Mouse (Mus musculus) hindbrain, embryonic 13.5 days (tissue): ENCODE results near the gene Slc38a2. TPM values are rescaled to one million over a fixed set of nuclear protein-coding genes. Genes with fewer than 3 reads are reported as not detected.

ENCODE experiments used
- ATAC-seq: fragments of 200-750 bp; cut with Nextera tagmentation; 2 replicates; pipeline ENCODE4 v1.8.0; 2017; ENCODE audit warnings: moderate TSS enrichment; ENCODE audit not compliant: low FRiP score
- H3K27ac ChIP-seq: fragments of 300-500 bp; sonication (generic); 2 replicates; pipeline ENCODE4 v1.5.1; 2015; ENCODE audit warnings: inconsistent platforms, mild to moderate bottlenecking, moderate library complexity
- H3K27me3 ChIP-seq: fragments of 300-500 bp; sonication (generic); 2 replicates; pipeline ENCODE4 v1.6.1; 2015; ENCODE audit warnings: mild to moderate bottlenecking, inconsistent platforms
- H3K36me3 ChIP-seq: fragments of 300-500 bp; sonication (generic); 2 replicates; pipeline ENCODE4 v1.6.1; 2015; ENCODE audit warnings: mild to moderate bottlenecking, inconsistent platforms
- H3K4me1 ChIP-seq: fragments of 300-500 bp; sonication (generic); replicated peaks from 2 replicates; pipeline ENCODE4 v1.6.1; 2015; ENCODE audit warnings: inconsistent platforms
- H3K4me2 ChIP-seq: fragments of 300-500 bp; sonication (generic); 2 replicates; pipeline ENCODE4 v1.6.1; 2015; ENCODE audit warnings: inconsistent platforms, mild to moderate bottlenecking, moderate library complexity
- H3K4me3 ChIP-seq: fragments of 300-500 bp; sonication (generic); 2 replicates; pipeline ENCODE4 v1.5.1; 2015; ENCODE audit warnings: mild to moderate bottlenecking, inconsistent platforms
- H3K9ac ChIP-seq: fragments of 300-500 bp; sonication (generic); 2 replicates; pipeline ENCODE4 v1.6.1; 2015; ENCODE audit warnings: mild to moderate bottlenecking, inconsistent platforms
- H3K9me3 ChIP-seq: fragments of 300-500 bp; sonication (generic); 2 replicates; pipeline ENCODE4 v1.6.1; 2016; ENCODE audit warnings: inconsistent platforms
- WGBS: fragments of 180-500 bp; shearing (Covaris S2); methylation state at CpG from one replicate; pipeline ENCODE4 v1.1.7; 2015; 5-methylcytosine and 5-hydroxymethylcytosine counted together
- polyA plus RNA-seq: library from polyadenylated mRNA; unstranded; fragments of >200 nt; fragmentation: Nextera tagmentation; extraction: Ambion mirVana; gene quantifications from 2 replicates; pipeline ENCODE4 v1.2.1, GENCODE M21; 2015

Gene Slc38a2
- polyA plus RNA-seq: 133 TPM in 2 replicates

- ATAC-seq: peak; percentile 90
- Histone ChIP-seq H3K9me3 (no peaks in the 10 kb centered on the region), H3K27ac (peak within 1 kb of the TSS; percentile 100), H3K4me2 (peak within 1 kb of the TSS; percentile 84), H3K36me3 (peaks cover 18% of the 10 kb centered on the region), H3K27me3 (no peaks in the 10 kb centered on the region), H3K9ac (peak within 1 kb of the TSS; percentile 99), H3K4me3 (peak within 1 kb of the TSS; percentile 88), H3K4me1 (peaks cover 42% of the 10 kb centered on the region)
- WGBS: under 1% methylated on average over 76 of the region's 76 CpGs
These were observed at the start of gene Slc38a2 for GRCm38 (mm10) chr15:96699521-96700511. TSS of gene Slc38a2 (minus strand) at chr15:96699730.

GRCm38 (mm10) chr15:96749101-96749500, 49.6 kb upstream of the Slc38a2 start:
- no peaks in the 10 kb centered on the region for H3K9me3 ChIP-seq
- H3K27me3 ChIP-seq: no peaks in the 10 kb centered on the region
- WGBS: 62% methylated on average over 10 of the region's 10 CpGs
- no peak overlapping the region for H3K27ac ChIP-seq
- no peaks in the 10 kb centered on the region for H3K36me3 ChIP-seq
- no peak overlapping the region for H3K4me2 ChIP-seq
- H3K9ac ChIP-seq: no peak overlapping the region
- H3K4me3 ChIP-seq: no peak overlapping the region
- no peaks in the 10 kb centered on the region; the same call in 1 of the 2 replicates for H3K4me1 ChIP-seq
- ATAC-seq: no peak

GRCm38 (mm10) chr15:96747551-96747950, 48.0 kb upstream of the Slc38a2 start:
- Histone ChIP-seq H3K27ac (no peak overlapping the region), H3K9ac (no peak overlapping the region), H3K9me3 (no peaks in the 10 kb centered on the region), H3K27me3 (no peaks in the 10 kb centered on the region), H3K36me3 (no peaks in the 10 kb centered on the region), H3K4me3 (no peak overlapping the region), H3K4me1 (no peaks in the 10 kb centered on the region; the same call in 1 of the 2 replicates), H3K4me2 (no peak overlapping the region)
- no peak for ATAC-seq
- WGBS: 91% methylated on average over 11 of the region's 11 CpGs

GRCm38 (mm10) chr15:96746986-96747385, 47.5 kb upstream of the Slc38a2 start:
- H3K9me3 ChIP-seq: no peaks in the 10 kb centered on the region
- H3K27ac ChIP-seq: no peak overlapping the region
- no peaks in the 10 kb centered on the region; the same call in 1 of the 2 replicates for H3K4me1 ChIP-seq
- ATAC-seq: no peak
- H3K36me3 ChIP-seq: no peaks in the 10 kb centered on the region
- H3K4me2 ChIP-seq: no peak overlapping the region
- no peak overlapping the region for H3K9ac ChIP-seq
- 88% methylated on average over 6 of the region's 6 CpGs for WGBS
- H3K4me3 ChIP-seq: no peak overlapping the region
- no peaks in the 10 kb centered on the region for H3K27me3 ChIP-seq

- Histone ChIP-seq H3K27me3 (no peaks in the 10 kb centered on the region), H3K36me3 (no peaks in the 10 kb centered on the region), H3K4me1 (no peaks in the 10 kb centered on the region; the same call in 1 of the 2 replicates), H3K4me2 (no peak overlapping the region), H3K4me3 (no peak overlapping the region), H3K27ac (no peak overlapping the region), H3K9me3 (no peaks in the 10 kb centered on the region), H3K9ac (no peak overlapping the region)
- WGBS: 96% methylated on average over 1 of the region's 1 CpGs
- ATAC-seq: no peak
These were observed 45.8 kb upstream of the Slc38a2 start for GRCm38 (mm10) chr15:96745299-96745698.

GRCm38 (mm10) chr15:96744882-96745296, 45.4 kb upstream of the Slc38a2 start:
- no peak overlapping the region for H3K4me3 ChIP-seq
- H3K4me1 ChIP-seq: no peaks in the 10 kb centered on the region; the same call in 1 of the 2 replicates
- no peak overlapping the region for H3K4me2 ChIP-seq
- H3K9me3 ChIP-seq: no peaks in the 10 kb centered on the region
- H3K27ac ChIP-seq: no peak overlapping the region
- H3K27me3 ChIP-seq: no peaks in the 10 kb centered on the region
- H3K9ac ChIP-seq: no peak overlapping the region
- 94% methylated on average over 5 of the region's 5 CpGs for WGBS
- H3K36me3 ChIP-seq: no peaks in the 10 kb centered on the region
- ATAC-seq: no peak

GRCm38 (mm10) chr15:96744153-96744881, 44.8 kb upstream of the Slc38a2 start:
- 83% methylated on average over 18 of the region's 18 CpGs for WGBS
- H3K4me1 ChIP-seq: no peaks in the 10 kb centered on the region; the same call in 1 of the 2 replicates
- H3K36me3 ChIP-seq: no peaks in the 10 kb centered on the region
- H3K4me3 ChIP-seq: no peak overlapping the region
- H3K9ac ChIP-seq: no peak overlapping the region
- H3K9me3 ChIP-seq: no peaks in the 10 kb centered on the region
- H3K27ac ChIP-seq: no peak overlapping the region
- no peak overlapping the region for H3K4me2 ChIP-seq
- H3K27me3 ChIP-seq: no peaks in the 10 kb centered on the region
- ATAC-seq: no peak

- WGBS: 84% methylated on average over 6 of the region's 6 CpGs
- Histone ChIP-seq H3K36me3 (no peaks in the 10 kb centered on the region), H3K4me1 (no peaks in the 10 kb centered on the region), H3K27ac (no peak overlapping the region), H3K4me2 (no peak overlapping the region), H3K4me3 (no peak overlapping the region), H3K9me3 (no peaks in the 10 kb centered on the region), H3K27me3 (no peaks in the 10 kb centered on the region), H3K9ac (no peak overlapping the region)
- ATAC-seq: no peak
These were observed 43.7 kb upstream of the Slc38a2 start for GRCm38 (mm10) chr15:96743257-96743656.

GRCm38 (mm10) chr15:96742591-96743241, 43.2 kb upstream of the Slc38a2 start:
- Histone ChIP-seq H3K4me2 (no peak overlapping the region), H3K27ac (no peak overlapping the region), H3K4me1 (no peaks in the 10 kb centered on the region), H3K9ac (no peak overlapping the region), H3K4me3 (no peak overlapping the region), H3K9me3 (no peaks in the 10 kb centered on the region), H3K27me3 (no peaks in the 10 kb centered on the region), H3K36me3 (no peaks in the 10 kb centered on the region)
- no peak for ATAC-seq
- 78% methylated on average over 16 of the region's 16 CpGs for WGBS

GRCm38 (mm10) chr15:96740865-96741561, 41.5 kb upstream of the Slc38a2 start:
- Histone ChIP-seq H3K4me3 (no peak overlapping the region), H3K9me3 (no peaks in the 10 kb centered on the region)

GRCm38 (mm10) chr15:96740091-96740490, 40.6 kb upstream of the Slc38a2 start:
- Histone ChIP-seq H3K27ac (no peak overlapping the region), H3K4me2 (no peak overlapping the region), H3K27me3 (no peaks in the 10 kb centered on the region), H3K36me3 (no peaks in the 10 kb centered on the region), H3K9me3 (no peaks in the 10 kb centered on the region), H3K9ac (no peak overlapping the region), H3K4me3 (no peak overlapping the region), H3K4me1 (no peaks in the 10 kb centered on the region)
- ATAC-seq: no peak
- 85% methylated on average over 4 of the region's 4 CpGs for WGBS

More at GRCm38 (mm10) chr15:96740865-96741561, 41.5 kb upstream of the Slc38a2 start:
- H3K4me2 ChIP-seq: no peak overlapping the region
- H3K27ac ChIP-seq: no peak overlapping the region
- H3K4me1 ChIP-seq: no peaks in the 10 kb centered on the region
- no peaks in the 10 kb centered on the region for H3K27me3 ChIP-seq
- no peak overlapping the region for H3K9ac ChIP-seq
- H3K36me3 ChIP-seq: no peaks in the 10 kb centered on the region
- WGBS: 91% methylated on average over 7 of the region's 7 CpGs
- ATAC-seq: no peak
